Mouse (Mus musculus) kidney, postnatal 0 days (tissue): ENCODE data around the gene Gm20388. TPM values are rescaled to one million over a fixed set of nuclear protein-coding genes. Genes with fewer than 3 reads are reported as not detected.

ENCODE experiments used
- ATAC-seq: fragments of 200-750 bp; cut with Nextera tagmentation; replicated peaks from 2 replicates; pipeline ENCODE4 v1.8.0; 2017; ENCODE audit warnings: low read depth, moderate number of reproducible peaks, moderate TSS enrichment, moderate library complexity; ENCODE audit not compliant: low FRiP score
- DNase-seq: peaks from one replicate; pipeline ENCODE4 v3.0.0-alpha.2; 2016; ENCODE audit warnings: low spot score
- H3K27ac ChIP-seq: fragments of 300-500 bp; sonication (generic); 2 replicates; pipeline ENCODE4 v1.5.1; 2014; ENCODE audit warnings: mild to moderate bottlenecking
- H3K27me3 ChIP-seq: fragments of 300-500 bp; sonication (generic); 2 replicates; pipeline ENCODE4 v1.6.1; 2014; ENCODE audit warnings: low read length, mixed read lengths; ENCODE audit not compliant: insufficient read depth
- H3K36me3 ChIP-seq: fragments of 300-500 bp; sonication (generic); 2 replicates; pipeline ENCODE4 v1.6.1; 2014; ENCODE audit warnings: low read length, mixed read lengths; ENCODE audit not compliant: insufficient read depth
- H3K4me1 ChIP-seq: fragments of 300-500 bp; sonication (generic); replicated peaks from 2 replicates; pipeline ENCODE4 v1.6.1; 2014; ENCODE audit warnings: antibody characterized with exemption, low read length, mixed read lengths; ENCODE audit not compliant: insufficient read depth
- H3K4me2 ChIP-seq: fragments of 300-500 bp; sonication (generic); 2 replicates; pipeline ENCODE4 v1.6.1; 2014; ENCODE audit warnings: mild to moderate bottlenecking, low read length, moderate library complexity, mixed read lengths
- H3K4me3 ChIP-seq: fragments of 300-500 bp; sonication (generic); replicated peaks from 2 replicates; pipeline ENCODE4 v1.5.1; 2014; ENCODE audit warnings: low read depth, low read length
- H3K9ac ChIP-seq: fragments of 300-500 bp; sonication (generic); 2 replicates; pipeline ENCODE4 v1.6.1; 2014; ENCODE audit warnings: low read depth, low read length
- H3K9me3 ChIP-seq: fragments of 300-500 bp; sonication (generic); replicated peaks from 2 replicates; pipeline ENCODE4 v1.6.1; 2016; ENCODE audit warnings: low read length, inconsistent platforms, mixed read lengths
- CTCF ChIP-seq: IDR thresholded peaks from 2 replicates; pipeline ENCODE4 v1.5.1; 2016; ENCODE audit warnings: antibody characterized with exemption, low read depth, mild to moderate bottlenecking, moderate library complexity
- WGBS: fragments of 180-500 bp; shearing (Covaris S2); extraction: QIAGEN DNeasy Blood & Tissue Kit; methylation state at CpG from one replicate; pipeline ENCODE4 v1.1.7; 2014; 5-methylcytosine and 5-hydroxymethylcytosine counted together
- polyA plus RNA-seq: library from polyadenylated mRNA; unstranded; fragments of >200 nt; fragmentation: Nextera tagmentation; extraction: Ambion mirVana; gene quantifications from 2 replicates; pipeline ENCODE4 v1.2.1, GENCODE M21; 2015

Gm20388 gene
- polyA plus RNA-seq, 1 experiment from 2014 or later: not detected

GRCm38 (mm10) chr8:122039452-122039851 is 2128.8 kb downstream of the Gm20388 start:
- H3K27me3 ChIP-seq: no peaks in the 10 kb centered on the region
- H3K4me3 ChIP-seq: no peak overlapping the region
- H3K9ac ChIP-seq: no peak overlapping the region
- H3K4me1 ChIP-seq: no peaks in the 10 kb centered on the region
- H3K27ac ChIP-seq: no peak overlapping the region
- H3K4me2 ChIP-seq: no peak overlapping the region
- 68% methylated on average over 4 of the region's 4 CpGs for WGBS
- H3K36me3 ChIP-seq: no peaks in the 10 kb centered on the region
- TF ChIP-seq CTCF: no peak
- no peaks in the 10 kb centered on the region for H3K9me3 ChIP-seq
- ATAC-seq: no peak
- DNase-seq: no peak

GRCm38 (mm10) chr8:122047206-122047870 is 2136.7 kb downstream of the Gm20388 start:
- TF ChIP-seq CTCF: peak; percentile 57
- Histone ChIP-seq H3K27ac (no peak overlapping the region), H3K9me3 (no peaks in the 10 kb centered on the region), H3K9ac (no peak overlapping the region), H3K27me3 (no peaks in the 10 kb centered on the region), H3K4me3 (no peak overlapping the region), H3K4me2 (no peak overlapping the region), H3K4me1 (no peaks in the 10 kb centered on the region), H3K36me3 (no peaks in the 10 kb centered on the region)
- DNase-seq (no peak), ATAC-seq (no peak)
- 59% methylated on average over 15 of the region's 15 CpGs for WGBS

DNA sequence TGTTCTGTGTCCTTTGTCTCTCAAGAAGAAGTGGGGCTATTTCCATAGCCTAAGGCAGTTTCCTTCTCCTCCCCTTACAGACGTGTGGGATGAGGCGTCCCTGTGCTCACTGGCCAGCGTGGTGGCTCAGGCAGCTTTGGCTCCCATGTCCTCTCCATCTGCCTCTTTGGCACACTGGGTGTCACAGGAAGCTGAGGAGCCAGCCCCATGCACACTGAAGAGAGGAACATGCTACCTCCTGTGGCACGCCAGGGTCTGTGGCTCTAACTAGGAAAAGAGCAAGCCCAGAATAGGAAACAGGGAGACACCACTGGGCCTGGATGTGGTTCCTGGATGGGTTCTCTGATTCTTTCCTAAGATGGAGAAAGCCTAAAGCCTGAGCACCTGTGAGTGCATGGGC is 2138.6 kb downstream of the Gm20388 start:
- Histone ChIP-seq H3K27me3 (no peaks in the 10 kb centered on the region), H3K4me2 (no peak overlapping the region)

GRCm38 (mm10) chr8:122049923-122050322 is 2139.3 kb downstream of the Gm20388 start:
- H3K9me3 ChIP-seq: no peaks in the 10 kb centered on the region
- no peak overlapping the region for H3K4me3 ChIP-seq
- H3K4me1 ChIP-seq: no peaks in the 10 kb centered on the region
- no peaks in the 10 kb centered on the region for H3K27me3 ChIP-seq
- H3K9ac ChIP-seq: no peak overlapping the region
- no peak overlapping the region for H3K27ac ChIP-seq
- no peak for TF ChIP-seq CTCF
- ATAC-seq: no peak
- no peaks in the 10 kb centered on the region for H3K36me3 ChIP-seq
- H3K4me2 ChIP-seq: no peak overlapping the region
- WGBS: 75% methylated on average over 2 of the region's 2 CpGs
- no peak for DNase-seq

More for the DNA sequence above, 2138.6 kb downstream of the Gm20388 start:
- Histone ChIP-seq H3K9me3 (no peaks in the 10 kb centered on the region), H3K4me1 (no peaks in the 10 kb centered on the region), H3K9ac (no peak overlapping the region), H3K4me3 (no peak overlapping the region), H3K36me3 (no peaks in the 10 kb centered on the region), H3K27ac (no peak overlapping the region)
- no peak for TF ChIP-seq CTCF
- ATAC-seq: no peak
- no peak for DNase-seq
- WGBS: 84% methylated on average over 4 of the region's 4 CpGs

GRCm38 (mm10) chr8:122050620-122051019 is 2140.0 kb downstream of the Gm20388 start:
- no peak overlapping the region for H3K4me2 ChIP-seq

GRCm38 (mm10) chr8:122055321-122055720 is 2144.7 kb downstream of the Gm20388 start:
- no peak overlapping the region for H3K4me3 ChIP-seq
- peak; percentile 26 for DNase-seq
- no peak overlapping the region for H3K4me2 ChIP-seq
- no peaks in the 10 kb centered on the region for H3K9me3 ChIP-seq
- no peak for ATAC-seq
- no peak overlapping the region for H3K27ac ChIP-seq
- H3K27me3 ChIP-seq: no peaks in the 10 kb centered on the region
- TF ChIP-seq CTCF: no peak
- no peak overlapping the region for H3K9ac ChIP-seq
- no peaks in the 10 kb centered on the region; the same call in 1 of the 2 replicates for H3K4me1 ChIP-seq
- no peaks in the 10 kb centered on the region for H3K36me3 ChIP-seq
- WGBS: 25% methylated on average over 10 of the region's 10 CpGs

More at GRCm38 (mm10) chr8:122050620-122051019, 2140.0 kb downstream of the Gm20388 start:
- Histone ChIP-seq H3K27ac (no peak overlapping the region), H3K4me3 (no peak overlapping the region), H3K36me3 (no peaks in the 10 kb centered on the region), H3K27me3 (no peaks in the 10 kb centered on the region), H3K9me3 (no peaks in the 10 kb centered on the region), H3K9ac (no peak overlapping the region), H3K4me1 (no peaks in the 10 kb centered on the region)
- ATAC-seq: no peak
- DNase-seq: no peak
- WGBS: 88% methylated on average over 9 of the region's 9 CpGs
- TF ChIP-seq CTCF: no peak
